ENCODE assay signal across 8 mouse cellular contexts in the genomic region with DNA sequence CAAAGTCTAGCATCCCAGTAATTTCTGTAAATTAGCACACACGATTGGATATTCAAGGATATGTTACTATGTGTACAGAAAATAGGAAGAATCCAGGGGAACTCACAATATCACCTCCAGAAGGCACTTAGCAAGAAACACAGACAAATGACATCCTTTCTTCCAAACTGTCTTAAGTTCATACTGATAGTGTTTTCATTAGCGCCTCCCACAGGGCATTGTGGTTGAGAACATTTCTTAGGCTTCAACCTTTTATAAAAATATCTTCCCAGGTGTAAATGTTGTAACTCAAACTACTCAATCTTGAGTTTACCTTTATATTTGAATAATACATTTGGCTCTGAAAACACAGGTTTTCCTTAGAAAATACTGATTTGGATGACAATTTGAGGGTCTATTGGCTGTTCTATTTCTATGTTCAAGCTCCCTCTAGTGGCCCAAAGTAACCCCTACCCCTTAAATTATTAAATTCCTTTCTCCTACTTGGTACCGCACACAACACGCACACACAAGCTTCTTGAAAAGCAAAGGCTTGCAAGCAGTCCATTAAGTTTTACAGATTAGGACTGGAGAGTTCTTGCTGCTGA. TPM values are rescaled to one million over a fixed set of nuclear protein-coding genes. Genes with fewer than 3 reads are reported as not detected.
DNase-seq lines count a peak whose midpoint lies in the region; ATAC-seq and TF ChIP-seq lines count a peak whose summit lies in the region.

No protein-coding gene starts in this region.

- 66% methylated on average over 4 of the region's 4 CpGs for WGBS in forebrain, embryonic 13.5 days
- 80% methylated on average over 4 of the region's 4 CpGs for WGBS in forebrain, embryonic 10.5 days
- 70% methylated on average over 4 of the region's 4 CpGs for WGBS in liver, adult 2 months
- WGBS in liver, embryonic 11.5 days: 79% methylated on average over 4 of the region's 4 CpGs

- no peak overlapping the region for H3K4me2 ChIP-seq in forebrain, embryonic 13.5 days
- no peak overlapping the region for H3K4me2 ChIP-seq in liver, embryonic 11.5 days

- H3K27me3 ChIP-seq in forebrain, embryonic 13.5 days: no peaks in the 10 kb centered on the region
- no peaks in the 10 kb centered on the region for H3K27me3 ChIP-seq in forebrain, embryonic 10.5 days (ENCODE audit: poor library complexity, severe bottlenecking)
- no peaks in the 10 kb centered on the region for H3K27me3 ChIP-seq in liver, adult 2 months (ENCODE audit: control insufficient read depth, insufficient read depth, low read length)
- no peaks in the 10 kb centered on the region for H3K27me3 ChIP-seq in liver, embryonic 11.5 days (replicated peaks; ENCODE audit: control insufficient read depth, insufficient read depth, low read length)

- no peaks in the 10 kb centered on the region for H3K4me1 ChIP-seq in forebrain, embryonic 13.5 days
- no peaks in the 10 kb centered on the region for H3K4me1 ChIP-seq in forebrain, embryonic 10.5 days
- no peaks in the 10 kb centered on the region for H3K4me1 ChIP-seq in liver, adult 2 months (ENCODE audit: control insufficient read depth, insufficient read depth, low read length)
- H3K4me1 ChIP-seq in liver, embryonic 11.5 days (replicated peaks; ENCODE audit: control insufficient read depth, insufficient read depth, low read length): no peaks in the 10 kb centered on the region

- no peak for DNase-seq in forebrain, embryonic 10.5 days (ENCODE audit: extremely low spot score, low spot score)
- peak; percentile 28 for DNase-seq in liver, adult 2 months (ENCODE audit: extremely low read depth, low read depth, low spot score)
- no peak for DNase-seq in liver, embryonic 11.5 days (ENCODE audit: low spot score)
- DNase-seq in lung, postnatal 14 days: peak; percentile 28

- H3K9me3 ChIP-seq in forebrain, embryonic 13.5 days (replicated peaks): no peaks in the 10 kb centered on the region
- H3K9me3 ChIP-seq in forebrain, embryonic 10.5 days: no peaks in the 10 kb centered on the region
- no peaks in the 10 kb centered on the region for H3K9me3 ChIP-seq in liver, embryonic 11.5 days (ENCODE audit: control insufficient read depth, low read length)

- H3K9ac ChIP-seq in forebrain, embryonic 13.5 days: no peak overlapping the region
- no peak overlapping the region for H3K9ac ChIP-seq in liver, adult 2 months (ENCODE audit: low read depth, low read length)
- no peak overlapping the region for H3K9ac ChIP-seq in liver, embryonic 11.5 days (ENCODE audit: low read depth, low read length)

- H3K4me3 ChIP-seq in forebrain, embryonic 13.5 days: no peak overlapping the region
- no peak overlapping the region for H3K4me3 ChIP-seq in forebrain, embryonic 10.5 days
- H3K4me3 ChIP-seq in liver, adult 2 months (ENCODE audit: insufficient read depth, low read depth, low read length): no peak overlapping the region
- H3K4me3 ChIP-seq in liver, embryonic 11.5 days (ENCODE audit: low read depth, low read length): no peak overlapping the region

- peaks cover 2% of the 10 kb centered on the region; the same call in 1 of the 2 replicates for H3K79me2 ChIP-seq in liver, adult 2 months (ENCODE audit: control insufficient read depth, insufficient read depth, low read length)

- peak; percentile 79 for ATAC-seq in forebrain, embryonic 13.5 days
- no peak for ATAC-seq in liver, embryonic 11.5 days (replicated peaks; ENCODE audit: low FRiP score)
- ATAC-seq in common myeloid progenitor, adult 5-6 weeks (replicated peaks; ENCODE audit: low read depth, poor library complexity, severe bottlenecking): peak; percentile 84
- no peak for ATAC-seq in inflammation-experienced regulatory T-cells, adult 6 months
- no peak; the same call in 1 of the 2 replicates for ATAC-seq in cerebellum, adult (ENCODE audit: insufficient number of reproducible peaks, low FRiP score, low TSS enrichment)

- 0 out of 2 replicates have a peak, but pooled peaks have one; percentile 30 for TF ChIP-seq CTCF in liver, adult 2 months (IDR thresholded peaks at IDR 0.05; ENCODE audit: low read depth, low read length)

- no peak overlapping the region for H3K27ac ChIP-seq in forebrain, embryonic 13.5 days
- H3K27ac ChIP-seq in forebrain, embryonic 10.5 days: no peak overlapping the region
- no peak overlapping the region for H3K27ac ChIP-seq in liver, adult 2 months (replicated peaks; ENCODE audit: insufficient read depth, low read depth, low read length)
- H3K27ac ChIP-seq in liver, embryonic 11.5 days (ENCODE audit: low read depth, low read length): no peak overlapping the region

- H3K36me3 ChIP-seq in forebrain, embryonic 13.5 days (ENCODE audit: poor library complexity, severe bottlenecking): peaks cover 27% of the 10 kb centered on the region
- H3K36me3 ChIP-seq in forebrain, embryonic 10.5 days (replicated peaks): peaks cover 57% of the 10 kb centered on the region
- H3K36me3 ChIP-seq in liver, adult 2 months (ENCODE audit: control insufficient read depth, insufficient read depth, low read length): peaks cover 16% of the 10 kb centered on the region
- H3K36me3 ChIP-seq in liver, embryonic 11.5 days (ENCODE audit: control insufficient read depth, insufficient read depth, low read length): peaks cover 2% of the 10 kb centered on the region; the same call in 1 of the 2 replicates

- TF ChIP-seq POLR2A in liver, adult 2 months (IDR thresholded peaks at IDR 0.05; ENCODE audit: extremely low read depth, insufficient read depth, low read length): no peak

RNA-seq across cellular contexts. Expression of a gene that starts 27.8 kb away (rescaled TPM):
- polyA plus RNA-seq in forebrain, embryonic 13.5 days (2015; fragmentation: Nextera tagmentation; extraction: Ambion mirVana): 7.9 and 8.1 TPM in 2 replicates
- 7.1 and 7.6 TPM in 2 replicates for polyA plus RNA-seq in forebrain, embryonic 10.5 days (2016; fragmentation: Nextera tagmentation; extraction: Ambion mirVana)
- total RNA-seq in liver, adult 2 months (2014; rRNA removed): 13.1 and 14.9 TPM in 2 replicates
- polyA plus RNA-seq in liver, adult 2 months (2012; rRNA removed): 5.9 and 7.7 TPM in 2 replicates
- polyA plus RNA-seq in liver, embryonic 11.5 days (2014; fragmentation: Nextera tagmentation; extraction: Ambion mirVana): 5.6 and 5.9 TPM in 2 replicates
- 27.2 and 34.9 TPM in 2 replicates for total RNA-seq in common myeloid progenitor, adult 5-6 weeks (2017)
- polyA plus RNA-seq in inflammation-experienced regulatory T-cells, adult 6 months (2017; shearing (Covaris generic)): 10 to 100 TPM; 11.8 to 13.2 (median 12.3) TPM

RNA-seq across cellular contexts. Expression of a gene that starts 44.4 kb away (rescaled TPM):
- polyA plus RNA-seq in forebrain, embryonic 13.5 days (2015; fragmentation: Nextera tagmentation; extraction: Ambion mirVana): 3.2 and 3.8 TPM in 2 replicates
- polyA plus RNA-seq in forebrain, embryonic 10.5 days (2016; fragmentation: Nextera tagmentation; extraction: Ambion mirVana): 2.2 and 2.4 TPM in 2 replicates
- 3,274 and 4,209 TPM in 2 replicates for total RNA-seq in liver, adult 2 months (2014; rRNA removed)
- 4,695 and 5,808 TPM in 2 replicates for polyA plus RNA-seq in liver, adult 2 months (2012; rRNA removed)
- 209 and 215 TPM in 2 replicates for polyA plus RNA-seq in liver, embryonic 11.5 days (2014; fragmentation: Nextera tagmentation; extraction: Ambion mirVana)
- 0.34 and 0.82 TPM in 2 replicates for total RNA-seq in common myeloid progenitor, adult 5-6 weeks (2017)
- polyA plus RNA-seq in inflammation-experienced regulatory T-cells, adult 6 months (2017; shearing (Covaris generic)): 10 to 100 TPM in 1 of 3 experiments, 1 to 10 TPM in 2; 5.1 to 13.6 (median 9.2) TPM

Comparison
In these comparisons a context has a peak if more than half of its experiments do, and no peak if none do; other contexts are left out.
1. DNase-seq: peak in liver, adult 2 months (single experiment) and lung, postnatal 14 days (single experiment); none in forebrain, embryonic 10.5 days (single experiment) and liver, embryonic 11.5 days (single experiment).
2. RNA of a gene that starts 44.4 kb away (polyA plus RNA-seq): 4,695 to 5,808 TPM in liver, adult 2 months; 209 to 215 TPM in liver, embryonic 11.5 days, 5.1 to 13.6 TPM in inflammation-experienced regulatory T-cells, adult 6 months, 3.2 to 3.8 TPM in forebrain, embryonic 13.5 days and 2.2 to 2.4 TPM in forebrain, embryonic 10.5 days; every median in the first group is over 10 times any median in the second.
3. ATAC-seq: peak in forebrain, embryonic 13.5 days (single experiment) and common myeloid progenitor, adult 5-6 weeks (single experiment); none in liver, embryonic 11.5 days (single experiment), inflammation-experienced regulatory T-cells, adult 6 months (single experiment) and cerebellum, adult (single experiment).